Mouse (Mus musculus) gastrocnemius, adult 8-10 months (tissue): ENCODE data around the gene Ppp1r13l. TPM values are rescaled to one million over a fixed set of nuclear protein-coding genes. Genes with fewer than 3 reads are reported as not detected.
A peak's percentile ranks its signal among the peaks of the same experiment; 100 is the strongest.

Source experiments
- DNase-seq, 2 experiments: peaks; one replicate each; pipeline ENCODE4 v3.0.0; 2022; ENCODE audit warnings: low spot score in 2 of 2
- total RNA-seq, 4 experiments: library from RNA; stranded (reverse); gene quantifications; 2 replicates each; pipeline ENCODE4 v1.2.4; 2022

Gene Ppp1r13l
- 1 to 10 TPM; 2.8 to 6.3 (median 4.1) TPM for total RNA-seq

- peak; percentile 81 to 83 for DNase-seq
Measured at GRCm38 (mm10) chr7:19359299-19359891, at the start of gene Ppp1r13l, which contains the start of gene Cd3eap. Gene Ppp1r13l, plus strand, starts transcription at chr7:19359749. Gene Cd3eap, minus strand, starts transcription at chr7:19359483.

GRCm38 (mm10) chr7:19309884-19310641 lies 49.5 kb upstream of the Ppp1r13l start, which contains the start of gene Fosb:
Gene Fosb, minus strand, starts transcription at chr7:19310051.
- DNase-seq = peak; percentile 91 to 96

- DNase-seq = no peak
Measured at GRCm38 (mm10) chr7:19311991-19312390, 47.6 kb upstream of the Ppp1r13l start.

DNA sequence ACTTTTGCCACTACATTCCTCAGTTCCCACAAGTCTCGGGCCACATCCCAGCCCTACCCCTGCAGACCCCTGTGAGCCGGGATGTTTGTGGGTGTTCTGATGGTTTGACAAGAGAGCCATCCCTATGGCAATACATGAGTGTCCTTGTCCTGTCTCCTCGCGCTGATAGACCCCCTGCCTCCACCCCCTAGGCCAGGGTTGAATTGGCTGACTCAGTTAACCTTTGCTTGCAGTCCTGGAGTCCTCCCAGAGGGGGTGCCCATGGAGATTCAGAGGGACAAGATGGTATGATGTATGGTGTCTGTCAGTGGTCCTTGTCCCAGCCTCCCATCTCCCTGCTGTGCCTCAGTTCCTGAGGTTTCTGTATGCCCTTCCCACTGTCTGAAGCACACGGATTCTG lies 45.5 kb upstream of the Ppp1r13l start:
- DNase-seq = no peak

- DNase-seq = no peak
Measured at GRCm38 (mm10) chr7:19316451-19317161, 42.9 kb upstream of the Ppp1r13l start.

DNA sequence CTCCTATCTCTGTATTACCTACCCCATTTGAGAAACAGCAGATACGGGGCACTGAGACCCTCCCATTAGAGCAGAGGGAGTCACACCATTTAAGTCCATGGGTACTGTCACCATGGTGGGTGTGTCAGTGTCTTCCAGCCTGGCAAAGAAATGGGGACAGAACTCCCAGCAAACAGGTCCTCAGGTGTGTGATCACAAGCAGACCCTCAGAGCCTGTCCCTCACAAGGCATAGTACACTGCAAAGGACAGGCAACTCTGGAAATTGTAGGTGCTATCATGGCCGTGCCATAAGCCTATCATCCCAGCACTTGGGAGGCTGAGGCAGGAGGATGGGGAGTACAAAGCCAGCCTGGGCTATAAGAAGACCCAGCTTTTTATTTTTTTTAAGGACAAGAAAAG lies 41.3 kb upstream of the Ppp1r13l start:
- DNase-seq = no peak

DNA sequence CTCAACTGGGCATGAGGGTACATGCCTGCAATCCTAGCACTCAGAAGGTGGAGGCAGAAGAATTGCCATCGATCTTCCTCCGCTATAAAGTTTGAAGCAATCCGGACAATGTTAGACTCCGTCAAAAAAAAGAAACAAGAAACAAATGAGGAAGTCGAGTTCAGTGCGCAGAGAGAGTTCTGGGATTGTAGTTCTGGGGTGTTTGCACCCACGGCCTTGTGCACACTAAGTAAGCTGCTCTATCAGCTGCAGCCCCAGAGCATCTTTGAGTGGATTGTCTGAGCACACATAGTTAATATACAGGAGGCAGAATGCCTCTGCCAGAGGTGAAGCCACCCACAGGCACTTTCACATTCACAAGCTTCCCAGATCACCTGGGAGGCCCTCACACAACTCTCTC lies 40.9 kb upstream of the Ppp1r13l start:
- no peak for DNase-seq

- no peak for DNase-seq
Measured at GRCm38 (mm10) chr7:19319458-19319857, 40.1 kb upstream of the Ppp1r13l start.

GRCm38 (mm10) chr7:19319906-19320305 lies 39.6 kb upstream of the Ppp1r13l start:
- DNase-seq = peak; percentile 92 to 95

GRCm38 (mm10) chr7:19320637-19321036 lies 38.9 kb upstream of the Ppp1r13l start:
- no peak for DNase-seq

- no peak for DNase-seq
Measured at GRCm38 (mm10) chr7:19321464-19321863, 38.1 kb upstream of the Ppp1r13l start.

GRCm38 (mm10) chr7:19322489-19322888 lies 37.1 kb upstream of the Ppp1r13l start:
- DNase-seq = no peak

GRCm38 (mm10) chr7:19324221-19324620 lies 35.3 kb upstream of the Ppp1r13l start:
- DNase-seq = no peak

DNA sequence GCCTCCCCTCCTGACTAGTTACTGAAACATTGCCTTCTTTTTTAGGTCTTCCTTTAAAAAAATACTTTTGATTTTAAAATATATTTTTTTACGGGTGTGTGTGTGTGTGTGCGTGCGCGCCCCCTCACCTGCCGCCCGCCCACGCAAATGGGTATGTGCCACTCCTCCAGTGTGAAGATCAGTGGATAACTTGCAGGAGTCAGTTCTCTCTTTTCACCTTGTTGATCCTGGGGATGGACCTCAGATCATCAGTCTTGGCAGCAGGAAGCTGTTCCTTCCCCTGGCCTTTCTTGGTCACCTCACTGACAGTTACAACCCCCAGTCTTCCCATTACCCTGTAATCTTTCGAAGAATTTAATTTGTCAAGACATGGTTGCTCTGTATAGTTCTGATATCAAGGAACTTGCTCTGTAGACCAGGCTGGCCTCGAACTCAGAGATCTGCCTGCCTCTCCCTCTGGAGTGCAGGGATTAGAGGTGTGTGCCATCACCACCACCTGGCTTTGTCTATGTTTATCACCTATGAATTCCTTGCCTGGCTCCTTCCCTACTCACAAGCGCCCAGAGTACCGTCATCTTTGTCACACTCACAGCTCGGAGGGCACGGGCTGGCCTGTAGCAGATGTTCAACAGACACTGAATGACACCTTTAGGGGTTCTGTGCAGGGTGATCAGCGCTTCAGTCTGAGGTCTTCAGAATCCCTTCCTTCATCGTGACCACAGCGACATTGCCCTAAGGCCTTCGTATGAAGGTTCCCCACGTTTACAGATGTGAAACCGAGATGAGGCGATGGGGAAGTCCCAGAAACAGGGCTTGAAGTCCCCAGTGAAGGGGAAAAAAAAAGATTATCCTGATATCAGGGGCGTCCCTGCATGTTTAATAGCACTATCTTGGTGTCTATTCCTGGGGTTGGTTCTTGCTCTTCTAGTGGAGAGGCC lies 34.0 kb upstream of the Ppp1r13l start:
- DNase-seq = no peak

DNA sequence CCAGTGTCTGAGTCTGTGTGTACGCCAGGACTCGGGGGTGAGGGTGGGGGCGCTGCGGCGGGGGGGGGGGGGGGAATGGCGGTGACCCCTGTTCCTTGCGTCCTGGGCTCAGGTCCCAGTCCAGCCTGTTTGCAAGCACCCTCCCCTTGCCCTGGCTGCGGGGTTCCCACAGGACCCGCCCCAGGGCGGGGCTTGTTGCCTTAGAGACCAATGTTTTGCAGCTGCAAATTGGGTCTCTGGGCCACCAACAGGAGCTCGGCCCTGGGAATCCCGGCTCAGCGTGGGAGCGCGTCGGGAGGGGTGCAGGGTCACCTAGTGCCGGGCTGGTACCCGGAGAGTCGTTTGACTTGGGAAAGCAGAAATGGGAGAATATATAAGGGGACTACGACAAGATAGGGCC lies 33.2 kb upstream of the Ppp1r13l start:
- peak; percentile 85 to 86 for DNase-seq

DNA sequence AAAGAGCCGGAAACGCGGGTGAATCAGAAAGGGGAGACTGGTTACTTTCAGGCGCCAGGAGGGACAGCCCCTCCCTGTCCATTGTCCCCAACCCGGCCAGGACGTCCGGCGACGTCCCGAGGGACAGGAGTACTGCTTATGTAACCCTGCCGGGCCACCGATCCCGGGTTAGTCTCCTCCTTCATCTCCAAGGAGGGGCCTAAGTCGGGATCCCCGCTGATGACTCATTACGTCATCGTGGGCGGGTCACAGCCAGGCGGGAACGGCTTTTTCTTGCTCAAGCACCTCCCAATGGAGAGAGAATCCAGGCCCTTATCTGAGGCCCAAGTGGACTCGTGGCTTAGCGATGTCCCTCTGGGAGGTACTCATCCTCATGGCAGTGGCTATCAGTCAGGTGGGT lies 32.4 kb upstream of the Ppp1r13l start:
- peak; percentile 75 to 85 for DNase-seq

GRCm38 (mm10) chr7:19327782-19328181 lies 31.8 kb upstream of the Ppp1r13l start:
- DNase-seq = no peak

DNA sequence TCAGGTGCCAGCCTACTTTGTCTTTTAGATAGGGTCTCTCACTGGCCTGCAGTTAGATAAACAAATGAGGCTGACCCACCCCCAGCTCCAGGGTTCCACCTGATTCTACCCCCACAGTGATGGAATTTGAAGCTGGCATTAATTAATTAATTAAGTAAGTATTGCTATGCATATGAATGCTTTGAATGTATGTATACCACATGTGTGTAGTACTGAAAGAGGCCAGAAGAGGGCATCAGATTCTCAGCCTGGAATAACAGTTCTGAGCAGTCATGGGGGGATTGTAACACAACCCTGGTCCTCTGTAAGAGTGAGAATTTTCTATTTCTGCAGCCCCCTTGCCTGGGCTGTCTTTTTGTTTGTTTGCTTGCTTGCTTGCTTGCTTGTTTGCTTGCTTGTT lies 31.1 kb upstream of the Ppp1r13l start:
- DNase-seq = no peak

- no peak for DNase-seq
Measured at GRCm38 (mm10) chr7:19331910-19332309, 27.6 kb upstream of the Ppp1r13l start.

- peak; percentile 67 to 81 for DNase-seq
Measured at GRCm38 (mm10) chr7:19332709-19333352, 26.7 kb upstream of the Ppp1r13l start.

GRCm38 (mm10) chr7:19335583-19335982 lies 24.0 kb upstream of the Ppp1r13l start:
- no peak for DNase-seq
